ENCODE assay signal across 16 mouse cellular contexts in the genomic region with DNA sequence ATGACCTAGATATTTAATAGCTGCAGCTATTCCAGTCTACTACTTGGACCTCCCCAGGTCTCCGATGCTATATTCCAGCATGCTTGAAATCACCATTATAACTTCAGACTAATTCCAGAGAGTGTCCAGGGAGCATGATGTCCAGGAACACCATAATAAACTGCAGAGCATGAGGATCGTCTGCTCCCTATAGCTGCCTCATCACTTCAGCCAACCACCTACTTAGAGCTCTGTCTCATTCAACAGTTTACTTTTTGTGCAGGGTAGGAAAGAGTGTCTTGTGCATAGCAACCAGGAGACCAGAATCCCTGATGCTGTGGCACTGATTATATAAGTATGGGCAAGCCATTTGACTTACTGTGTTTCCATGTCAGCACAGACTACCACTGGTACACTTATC.
"Had no signal": no experiment of that assay in that cellular context is flagged by ENCODE, and none has a peak within 500 bp of the region (broad histone marks: within the 10 kb centered on the region; RNA-seq: fewer than 3 reads in every experiment).

No protein-coding gene starts in this region.

- H3K4me2 ChIP-seq: liver, embryonic 11.5 days; liver, embryonic 15.5 days; neural tube, embryonic 13.5 days had no signal

- DNase-seq: kidney, adult 18-20 months; kidney, postnatal 10 days; kidney, postnatal 4 days; lung, adult 2 months; lung, postnatal 36 days; midbrain, embryonic 14.5 days; right cerebral cortex, adult 18-20 months; right cerebral cortex, postnatal 25 days; thymus, adult 18-20 months; thymus, postnatal 14 days had no signal

- H3K9me3 ChIP-seq: limb, embryonic 10.5 days; liver, embryonic 15.5 days; neural tube, embryonic 13.5 days had no signal

- H3K27ac ChIP-seq: layer of hippocampus, adult 2 months; limb, embryonic 10.5 days; liver, embryonic 15.5 days; neural tube, embryonic 13.5 days had no signal

- H3K27me3 ChIP-seq: liver, embryonic 15.5 days; neural tube, embryonic 13.5 days had no signal

- H3K9ac ChIP-seq: liver, embryonic 15.5 days; neural tube, embryonic 13.5 days had no signal

- H3K4me3 ChIP-seq: layer of hippocampus, adult 2 months; limb, embryonic 10.5 days; liver, embryonic 15.5 days; neural tube, embryonic 13.5 days had no signal

- H3K4me1 ChIP-seq: limb, embryonic 10.5 days; liver, embryonic 15.5 days; neural tube, embryonic 13.5 days had no signal

- H3K36me3 ChIP-seq: limb, embryonic 10.5 days; liver, embryonic 15.5 days; neural tube, embryonic 13.5 days had no signal

- ATAC-seq: lung, postnatal 0 days had no signal
